Comparison of ENCODE assay signal across 16 mouse cellular contexts in the genomic region with DNA sequence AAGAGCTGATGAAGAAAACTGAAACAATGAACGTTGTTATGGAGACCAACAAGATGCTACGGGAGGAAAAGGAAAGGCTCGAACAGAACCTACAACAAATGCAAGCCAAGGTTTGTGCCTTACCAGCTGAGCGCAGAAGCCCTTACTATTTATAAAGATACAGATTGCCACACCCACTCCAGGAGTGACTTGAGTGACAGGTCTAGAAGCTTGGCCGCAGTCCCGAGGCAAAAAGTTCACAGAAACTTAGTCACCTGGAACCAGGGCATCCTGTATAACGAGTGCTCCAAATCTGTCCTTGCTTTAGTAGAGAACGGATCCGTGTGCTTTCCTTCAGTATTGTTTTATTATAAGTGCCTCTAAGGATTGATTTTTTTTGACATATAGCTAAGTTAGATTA. TPM values are rescaled to one million over a fixed set of nuclear protein-coding genes. Genes with fewer than 3 reads are reported as not detected.
DNase-seq lines count a peak whose midpoint lies in the region.
"Had no signal": no experiment of that assay in that cellular context is flagged by ENCODE, and none has a peak within 500 bp of the region (broad histone marks: within the 10 kb centered on the region; RNA-seq: fewer than 3 reads in every experiment).

No protein-coding gene starts in this region.

- no peak overlapping the region for H3K27ac ChIP-seq in heart, embryonic 10.5 days
- H3K27ac ChIP-seq: embryonic facial prominence, embryonic 13.5 days; forebrain, embryonic 12.5 days; hindbrain, embryonic 13.5 days; liver, embryonic 12.5 days; lung, embryonic 15.5 days; neural tube, embryonic 13.5 days had no signal

- H3K4me3 ChIP-seq in heart, embryonic 10.5 days = no peak overlapping the region
- H3K4me3 ChIP-seq: embryonic facial prominence, embryonic 13.5 days; forebrain, embryonic 12.5 days; hindbrain, embryonic 13.5 days; liver, embryonic 12.5 days; lung, embryonic 15.5 days; neural tube, embryonic 13.5 days had no signal

- H3K36me3 ChIP-seq in heart, embryonic 10.5 days = peaks cover 97% of the 10 kb centered on the region

- no peaks in the 10 kb centered on the region for H3K4me1 ChIP-seq in heart, embryonic 10.5 days
- H3K4me1 ChIP-seq: embryonic facial prominence, embryonic 13.5 days; forebrain, embryonic 12.5 days; hindbrain, embryonic 13.5 days; liver, embryonic 12.5 days; lung, embryonic 15.5 days; neural tube, embryonic 13.5 days had no signal

- WGBS in heart, embryonic 10.5 days = 80% methylated on average over 9 of the region's 9 CpGs

- intact Hi-C loops in heart, postnatal 36 days (cut with DNase I) = loop anchor here (2.0 kb wide), 1 partner anchor 17 kb away; no protein-coding TSS in a partner anchor

- H3K27me3 ChIP-seq in heart, embryonic 10.5 days (ENCODE audit: insufficient read depth, poor library complexity, severe bottlenecking) = no peaks in the 10 kb centered on the region
- H3K27me3 ChIP-seq: embryonic facial prominence, embryonic 13.5 days; forebrain, embryonic 12.5 days; hindbrain, embryonic 13.5 days; liver, embryonic 12.5 days; lung, embryonic 15.5 days; neural tube, embryonic 13.5 days had no signal

- peak; percentile 33 for DNase-seq in heart, adult 8-10 months (ENCODE audit: low spot score)
- DNase-seq in heart, embryonic 10.5 days (ENCODE audit: low spot score) = no peak
- DNase-seq in lung, postnatal 36 days = peak; percentile 4
- DNase-seq in lung, postnatal 14 days = no peak
- DNase-seq in heart, postnatal 36 days = peak; percentile 15 to 19
- no peak for DNase-seq in ovary, postnatal 10 days (ENCODE audit: low spot score)
- DNase-seq in left cerebral cortex, adult 11 months (ENCODE audit: low spot score) = no peak
- DNase-seq: cerebellum, adult 11 months; right cerebral cortex, postnatal 4 days; thymus, adult 2 months had no signal

- no peaks in the 10 kb centered on the region for H3K9me3 ChIP-seq in heart, embryonic 10.5 days
- H3K9me3 ChIP-seq: embryonic facial prominence, embryonic 13.5 days; forebrain, embryonic 12.5 days; hindbrain, embryonic 13.5 days; liver, embryonic 12.5 days; lung, embryonic 15.5 days; neural tube, embryonic 13.5 days had no signal

RNA-seq across cellular contexts. Expression of a gene that starts 32.8 kb away (rescaled TPM):
- 10 to 100 TPM; 21.8 to 27.0 (median 22.8) TPM for total RNA-seq in heart, adult 8-10 months (2022)
- 29.9 and 30.4 TPM in 2 replicates for polyA plus RNA-seq in heart, embryonic 10.5 days (2016; fragmentation: Nextera tagmentation; extraction: Ambion mirVana)
- 10 to 100 TPM; 20.7 to 24.5 TPM for total RNA-seq in heart, postnatal 36 days (2021)

RNA-seq across cellular contexts. Expression of a gene that starts 33.0 kb away (rescaled TPM):
- total RNA-seq in heart, adult 8-10 months (2022) = 100 to 1,000 TPM; 123 to 151 (median 134) TPM
- 138 and 157 TPM in 2 replicates for polyA plus RNA-seq in heart, embryonic 10.5 days (2016; fragmentation: Nextera tagmentation; extraction: Ambion mirVana)
- 100 to 1,000 TPM; 131 to 142 TPM for total RNA-seq in heart, postnatal 36 days (2021)

RNA-seq across cellular contexts. Expression of a gene that starts 40.3 kb away (rescaled TPM):
- total RNA-seq in heart, adult 8-10 months (2022) = 10 to 100 TPM; 11.6 to 58.3 (median 12.3) TPM
- 0.26 and 0.30 TPM in 2 replicates for polyA plus RNA-seq in heart, embryonic 10.5 days (2016; fragmentation: Nextera tagmentation; extraction: Ambion mirVana)
- 10 to 100 TPM; 13.8 to 16.7 TPM for total RNA-seq in heart, postnatal 36 days (2021)

Comparison
In these comparisons a context has a peak if more than half of its experiments do, and no peak if none do; other contexts are left out.
1. DNase-seq: peak in heart, adult 8-10 months (single experiment), lung, postnatal 36 days (single experiment) and heart, postnatal 36 days (2 of 2); none in heart, embryonic 10.5 days (single experiment), lung, postnatal 14 days (single experiment), ovary, postnatal 10 days (single experiment) and left cerebral cortex, adult 11 months (single experiment).